Mouse (Mus musculus) kidney, embryonic 16.5 days (tissue): ENCODE results near the gene Cox4i2. TPM values are rescaled to one million over a fixed set of nuclear protein-coding genes. Genes with fewer than 3 reads are reported as not detected.

Source experiments
- ATAC-seq: fragments of 200-750 bp; cut with Nextera tagmentation; 2 replicates; pipeline ENCODE4 v1.8.0; 2017; ENCODE audit warnings: moderate TSS enrichment; ENCODE audit not compliant: low FRiP score, low TSS enrichment
- H3K27ac ChIP-seq: fragments of 300-500 bp; sonication (generic); 2 replicates; pipeline ENCODE4 v1.5.1; 2014; ENCODE audit warnings: low read length
- H3K27me3 ChIP-seq: fragments of 300-500 bp; sonication (generic); 2 replicates; pipeline ENCODE4 v1.6.1; 2014; ENCODE audit warnings: low read length, control low read depth, mixed read lengths; ENCODE audit not compliant: insufficient read depth
- H3K36me3 ChIP-seq: fragments of 300-500 bp; sonication (generic); 2 replicates; pipeline ENCODE4 v1.6.1; 2014; ENCODE audit warnings: low read length, control low read depth, mixed read lengths; ENCODE audit not compliant: insufficient read depth
- H3K4me1 ChIP-seq: fragments of 300-500 bp; sonication (generic); 2 replicates; pipeline ENCODE4 v1.6.1; 2014; ENCODE audit warnings: low read length, control low read depth, mixed read lengths; ENCODE audit not compliant: insufficient read depth
- H3K4me2 ChIP-seq: fragments of 300-500 bp; sonication (generic); replicated peaks from 2 replicates; pipeline ENCODE4 v1.6.1; 2014; ENCODE audit warnings: low read depth, low read length
- H3K4me3 ChIP-seq: fragments of 300-500 bp; sonication (generic); 2 replicates; pipeline ENCODE4 v1.5.1; 2014; ENCODE audit warnings: mild to moderate bottlenecking, low read length
- H3K9ac ChIP-seq: fragments of 300-500 bp; sonication (generic); replicated peaks from 2 replicates; pipeline ENCODE4 v1.6.1; 2014; ENCODE audit warnings: low read length
- H3K9me3 ChIP-seq: fragments of 300-500 bp; sonication (generic); 2 replicates; pipeline ENCODE4 v1.6.1; 2016; ENCODE audit warnings: low read length, control low read depth
- WGBS: fragments of 180-500 bp; shearing (Covaris S2); extraction: QIAGEN DNeasy Blood & Tissue Kit; methylation state at CpG from one replicate; pipeline ENCODE4 v1.1.7; 2014; 5-methylcytosine and 5-hydroxymethylcytosine counted together
- polyA plus RNA-seq: library from polyadenylated mRNA; unstranded; fragments of >200 nt; fragmentation: Nextera tagmentation; extraction: Ambion mirVana; gene quantifications from 2 replicates; pipeline ENCODE4 v1.2.1, GENCODE M21; 2015

Gene Cox4i2
- polyA plus RNA-seq, 1 experiment from 2014 or later: 22.1 TPM

GRCm38 (mm10) chr2:152739842-152740260 lies 14.1 kb upstream of the Cox4i2 start:
- peak overlapping the region; percentile 84 for H3K4me3 ChIP-seq
- ATAC-seq: peak; percentile 53
- H3K27ac ChIP-seq: peak overlapping the region; percentile 93
- peak overlapping the region; percentile 1; the same call in 1 of the 2 replicates for H3K9ac ChIP-seq
- no peaks in the 10 kb centered on the region for H3K9me3 ChIP-seq
- peaks cover 54% of the 10 kb centered on the region for H3K4me1 ChIP-seq
- WGBS: 10% methylated on average over 3 of the region's 3 CpGs
- no peaks in the 10 kb centered on the region for H3K27me3 ChIP-seq
- no peaks in the 10 kb centered on the region for H3K36me3 ChIP-seq
- H3K4me2 ChIP-seq: peak overlapping the region; percentile 62

- Histone ChIP-seq H3K9ac (0 out of 2 replicates have a peak overlapping the region, but pooled peaks have one; percentile 39), H3K4me1 (peaks cover 50% of the 10 kb centered on the region), H3K9me3 (no peaks in the 10 kb centered on the region), H3K36me3 (no peaks in the 10 kb centered on the region), H3K4me3 (no peak overlapping the region), H3K27me3 (no peaks in the 10 kb centered on the region), H3K27ac (peak overlapping the region; percentile 93), H3K4me2 (no peak overlapping the region)
- no peak for ATAC-seq
- 73% methylated on average over 5 of the region's 5 CpGs for WGBS
Measured at GRCm38 (mm10) chr2:152740490-152740889, 13.5 kb upstream of the Cox4i2 start.

GRCm38 (mm10) chr2:152741153-152742041 lies 12.6 kb upstream of the Cox4i2 start:
- Histone ChIP-seq H3K27ac (peak overlapping the region; percentile 83), H3K9ac (peak overlapping the region; percentile 41), H3K27me3 (no peaks in the 10 kb centered on the region), H3K4me3 (no peak overlapping the region), H3K9me3 (no peaks in the 10 kb centered on the region), H3K4me2 (peak overlapping the region; percentile 20), H3K36me3 (no peaks in the 10 kb centered on the region), H3K4me1 (peaks cover 46% of the 10 kb centered on the region)
- no peak for ATAC-seq
- 42% methylated on average over 14 of the region's 14 CpGs for WGBS

- Histone ChIP-seq H3K27ac (peak overlapping the region; percentile 83), H3K4me1 (peaks cover 44% of the 10 kb centered on the region), H3K27me3 (no peaks in the 10 kb centered on the region), H3K9me3 (no peaks in the 10 kb centered on the region), H3K4me3 (no peak overlapping the region; the same call in 1 of the 2 replicates), H3K4me2 (0 out of 2 replicates have a peak overlapping the region, but pooled peaks have one; percentile 20), H3K9ac (peak overlapping the region; percentile 41; the same call in 1 of the 2 replicates), H3K36me3 (no peaks in the 10 kb centered on the region)
- 40% methylated on average over 10 of the region's 10 CpGs for WGBS
- ATAC-seq: no peak
Measured at GRCm38 (mm10) chr2:152742435-152742834, 11.5 kb upstream of the Cox4i2 start.

GRCm38 (mm10) chr2:152756474-152757393 lies 2.8 kb downstream of the Cox4i2 start:
- no peak overlapping the region for H3K9ac ChIP-seq
- H3K27ac ChIP-seq: no peak overlapping the region
- ATAC-seq: peak; percentile 52
- H3K4me3 ChIP-seq: no peak overlapping the region
- H3K36me3 ChIP-seq: no peaks in the 10 kb centered on the region
- H3K27me3 ChIP-seq: no peaks in the 10 kb centered on the region
- H3K4me2 ChIP-seq: no peak overlapping the region
- H3K4me1 ChIP-seq: peaks cover 25% of the 10 kb centered on the region
- 46% methylated on average over 17 of the region's 17 CpGs for WGBS
- no peaks in the 10 kb centered on the region for H3K9me3 ChIP-seq

- ATAC-seq: no peak
- WGBS: 74% methylated on average over 2 of the region's 2 CpGs
- peaks cover 25% of the 10 kb centered on the region for H3K4me1 ChIP-seq
- H3K36me3 ChIP-seq: no peaks in the 10 kb centered on the region
- H3K27ac ChIP-seq: no peak overlapping the region
- H3K9ac ChIP-seq: no peak overlapping the region
- H3K4me3 ChIP-seq: no peak overlapping the region
- no peak overlapping the region for H3K4me2 ChIP-seq
- no peaks in the 10 kb centered on the region for H3K27me3 ChIP-seq
- H3K9me3 ChIP-seq: no peaks in the 10 kb centered on the region
Measured at GRCm38 (mm10) chr2:152757478-152757877, 3.5 kb downstream of the Cox4i2 start.

- Histone ChIP-seq H3K27me3 (no peaks in the 10 kb centered on the region), H3K27ac (no peak overlapping the region), H3K4me2 (no peak overlapping the region), H3K4me3 (no peak overlapping the region), H3K4me1 (peaks cover 25% of the 10 kb centered on the region), H3K9me3 (no peaks in the 10 kb centered on the region), H3K36me3 (no peaks in the 10 kb centered on the region), H3K9ac (no peak overlapping the region)
- 46% methylated on average over 4 of the region's 4 CpGs for WGBS
- no peak for ATAC-seq
Measured at GRCm38 (mm10) chr2:152758351-152758750, 4.4 kb downstream of the Cox4i2 start.

GRCm38 (mm10) chr2:152763310-152763709 lies 9.3 kb downstream of the Cox4i2 start:
- peaks cover 30% of the 10 kb centered on the region for H3K4me1 ChIP-seq
- 73% methylated on average over 6 of the region's 6 CpGs for WGBS

GRCm38 (mm10) chr2:152764172-152765044 lies 10.4 kb downstream of the Cox4i2 start:
- no peaks in the 10 kb centered on the region for H3K9me3 ChIP-seq
- H3K36me3 ChIP-seq: no peaks in the 10 kb centered on the region
- H3K4me3 ChIP-seq: no peak overlapping the region
- ATAC-seq: peak; percentile 29; the same call in 1 of the 2 replicates
- no peaks in the 10 kb centered on the region for H3K27me3 ChIP-seq
- peak overlapping the region; percentile 45; the same call in 1 of the 2 replicates for H3K27ac ChIP-seq
- H3K4me1 ChIP-seq: peaks cover 30% of the 10 kb centered on the region
- 4% methylated on average over 14 of the region's 14 CpGs for WGBS
- H3K9ac ChIP-seq: peak overlapping the region; percentile 60
- peak overlapping the region; percentile 40 for H3K4me2 ChIP-seq

More at GRCm38 (mm10) chr2:152763310-152763709, 9.3 kb downstream of the Cox4i2 start:
- H3K9ac ChIP-seq: no peak overlapping the region
- H3K27me3 ChIP-seq: no peaks in the 10 kb centered on the region
- ATAC-seq: no peak
- H3K4me3 ChIP-seq: no peak overlapping the region
- H3K9me3 ChIP-seq: no peaks in the 10 kb centered on the region
- H3K4me2 ChIP-seq: no peak overlapping the region
- H3K36me3 ChIP-seq: no peaks in the 10 kb centered on the region
- H3K27ac ChIP-seq: no peak overlapping the region
